Mouse (Mus musculus): ENCODE results near the gene Nploc4. TPM values are rescaled to one million over a fixed set of nuclear protein-coding genes. Genes with fewer than 3 reads are reported as not detected.
"Not testable (repeated sequence)": the region's sequence is repeated elsewhere in the genome, so short reads cannot be mapped to it uniquely, and the experiment has no call there.

The Nploc4 gene
- polyA plus RNA-seq, 1 experiment from 2014 or later = 45.3 TPM

- no peaks in the 10 kb centered on the region for H3K9me3 ChIP-seq
- H3K4me3 ChIP-seq = peak within 1 kb of the TSS; percentile 99
- DNase-seq (ENCODE audit: low spot score) = peak; percentile 91
- WGBS = 3% methylated on average over 103 of the region's 103 CpGs
- H3K27ac ChIP-seq (replicated peaks) = peak within 1 kb of the TSS; percentile 100
- H3K4me1 ChIP-seq = peaks cover 47% of the 10 kb centered on the region
- H3K36me3 ChIP-seq (replicated peaks) = peaks cover 33% of the 10 kb centered on the region
- H3K27me3 ChIP-seq (replicated peaks; ENCODE audit: low read depth, poor library complexity, severe bottlenecking) = 0 out of 2 replicates have a peak, but pooled peaks cover 5% of the 10 kb centered on the region
These were observed 89.5 kb downstream of the Nploc4 start, which contains the start of gene Actg1 for GRCm38 (mm10) chr11:120347791-120348683. TSS of gene Actg1 (minus strand) at chr11:120348542.

GRCm38 (mm10) chr11:120347301-120347700, 90.2 kb downstream of the Nploc4 start:
- Histone ChIP-seq H3K9me3 (no peaks in the 10 kb centered on the region), H3K36me3 (replicated peaks) (peaks cover 33% of the 10 kb centered on the region), H3K4me3 (peak overlapping the region; percentile 99), H3K27ac (replicated peaks) (peak overlapping the region; percentile 100), H3K27me3 (replicated peaks; ENCODE audit: low read depth, poor library complexity, severe bottlenecking) (no peaks in the 10 kb centered on the region), H3K4me1 (peaks cover 41% of the 10 kb centered on the region)
- peak; percentile 33 for DNase-seq (ENCODE audit: low spot score)
- WGBS = 12% methylated on average over 10 of the region's 10 CpGs

GRCm38 (mm10) chr11:120346383-120347034, 91.0 kb downstream of the Nploc4 start:
- DNase-seq (ENCODE audit: low spot score) = peak; percentile 12
- peaks cover 40% of the 10 kb centered on the region for H3K4me1 ChIP-seq
- H3K27ac ChIP-seq (replicated peaks); H3K9me3 ChIP-seq; H3K27me3 ChIP-seq (replicated peaks; ENCODE audit: low read depth, poor library complexity, severe bottlenecking): not testable (repeated sequence)
- WGBS = 74% methylated on average over 11 of the region's 13 CpGs
- peaks cover 29% of the 10 kb centered on the region for H3K36me3 ChIP-seq (replicated peaks)
- peak overlapping the region; percentile 59 for H3K4me3 ChIP-seq

GRCm38 (mm10) chr11:120345067-120345681, 92.3 kb downstream of the Nploc4 start:
- peak overlapping the region; percentile 45; the same call in 1 of the 2 replicates for H3K4me3 ChIP-seq
- peak; percentile 56 for DNase-seq (ENCODE audit: low spot score)
- H3K27ac ChIP-seq (replicated peaks) = peak overlapping the region; percentile 44; the same call in 1 of the 2 replicates
- no peaks in the 10 kb centered on the region for H3K9me3 ChIP-seq
- H3K36me3 ChIP-seq (replicated peaks) = peaks cover 26% of the 10 kb centered on the region
- 39% methylated on average over 1 of the region's 1 CpGs for WGBS
- no peaks in the 10 kb centered on the region for H3K27me3 ChIP-seq (replicated peaks; ENCODE audit: low read depth, poor library complexity, severe bottlenecking)
- H3K4me1 ChIP-seq = peaks cover 27% of the 10 kb centered on the region

- Histone ChIP-seq H3K27me3 (replicated peaks; ENCODE audit: low read depth, poor library complexity, severe bottlenecking) (no peaks in the 10 kb centered on the region), H3K9me3 (no peaks in the 10 kb centered on the region), H3K36me3 (replicated peaks) (peaks cover 26% of the 10 kb centered on the region), H3K4me3 (0 out of 2 replicates have a peak overlapping the region, but pooled peaks have one; percentile 6), H3K27ac (replicated peaks) (no peak overlapping the region), H3K4me1 (peaks cover 19% of the 10 kb centered on the region)
- 63% methylated on average over 5 of the region's 5 CpGs for WGBS
- DNase-seq (ENCODE audit: low spot score) = peak; percentile 35
These were observed 93.1 kb downstream of the Nploc4 start for GRCm38 (mm10) chr11:120344310-120344920.

GRCm38 (mm10) chr11:120343519-120344309, 93.8 kb downstream of the Nploc4 start:
- Histone ChIP-seq H3K4me1 (peaks cover 12% of the 10 kb centered on the region), H3K27ac (replicated peaks) (no peak overlapping the region), H3K4me3 (peak overlapping the region; percentile 6; the same call in 1 of the 2 replicates), H3K9me3 (no peaks in the 10 kb centered on the region), H3K36me3 (replicated peaks) (peaks cover 26% of the 10 kb centered on the region), H3K27me3 (replicated peaks; ENCODE audit: low read depth, poor library complexity, severe bottlenecking) (no peaks in the 10 kb centered on the region)
- 81% methylated on average over 5 of the region's 5 CpGs for WGBS
- DNase-seq (ENCODE audit: low spot score) = peak; percentile 57

GRCm38 (mm10) chr11:120342656-120343160, 94.8 kb downstream of the Nploc4 start:
- DNase-seq (ENCODE audit: low spot score) = peak; percentile 13
- Histone ChIP-seq H3K4me1 (peaks cover 10% of the 10 kb centered on the region), H3K9me3 (no peaks in the 10 kb centered on the region), H3K4me3 (no peak overlapping the region), H3K27me3 (replicated peaks; ENCODE audit: low read depth, poor library complexity, severe bottlenecking) (no peaks in the 10 kb centered on the region), H3K27ac (replicated peaks) (no peak overlapping the region), H3K36me3 (replicated peaks) (peaks cover 25% of the 10 kb centered on the region)
- WGBS = 89% methylated on average over 5 of the region's 5 CpGs

GRCm38 (mm10) chr11:120341661-120342060, 95.8 kb downstream of the Nploc4 start:
- peaks cover 9% of the 10 kb centered on the region for H3K4me1 ChIP-seq
- 93% methylated on average over 4 of the region's 4 CpGs for WGBS
- peak; percentile 8 for DNase-seq (ENCODE audit: low spot score)

GRCm38 (mm10) chr11:120339978-120340513, 97.5 kb downstream of the Nploc4 start:
- peaks cover 7% of the 10 kb centered on the region for H3K36me3 ChIP-seq (replicated peaks)
- 91% methylated on average over 10 of the region's 10 CpGs for WGBS
- peak; percentile 7 for DNase-seq (ENCODE audit: low spot score)
- H3K27ac ChIP-seq (replicated peaks) = no peak overlapping the region
- H3K27me3 ChIP-seq (replicated peaks; ENCODE audit: low read depth, poor library complexity, severe bottlenecking) = no peaks in the 10 kb centered on the region
- no peaks in the 10 kb centered on the region for H3K4me1 ChIP-seq
- H3K9me3 ChIP-seq = no peaks in the 10 kb centered on the region
- H3K4me3 ChIP-seq = no peak overlapping the region; the same call in 1 of the 2 replicates

More at GRCm38 (mm10) chr11:120341661-120342060, 95.8 kb downstream of the Nploc4 start:
- Histone ChIP-seq H3K36me3 (replicated peaks) (peaks cover 17% of the 10 kb centered on the region), H3K4me3 (no peak overlapping the region), H3K27me3 (replicated peaks; ENCODE audit: low read depth, poor library complexity, severe bottlenecking) (no peaks in the 10 kb centered on the region), H3K27ac (replicated peaks) (no peak overlapping the region), H3K9me3 (no peaks in the 10 kb centered on the region)

GRCm38 (mm10) chr11:120338786-120339185, 98.7 kb downstream of the Nploc4 start:
- Histone ChIP-seq H3K4me3 (no peak overlapping the region), H3K36me3 (replicated peaks) (no peaks in the 10 kb centered on the region), H3K27ac (replicated peaks) (no peak overlapping the region), H3K27me3 (replicated peaks; ENCODE audit: low read depth, poor library complexity, severe bottlenecking) (no peaks in the 10 kb centered on the region), H3K9me3 (peaks cover 6% of the 10 kb centered on the region; the same call in 1 of the 2 replicates), H3K4me1 (no peaks in the 10 kb centered on the region)
- peak; percentile 3 for DNase-seq (ENCODE audit: low spot score)
- 79% methylated on average over 3 of the region's 3 CpGs for WGBS

- Histone ChIP-seq H3K27ac (replicated peaks) (no peak overlapping the region), H3K27me3 (replicated peaks; ENCODE audit: low read depth, poor library complexity, severe bottlenecking) (no peaks in the 10 kb centered on the region), H3K4me1 (no peaks in the 10 kb centered on the region), H3K9me3 (peaks cover 7% of the 10 kb centered on the region; the same call in 1 of the 2 replicates), H3K36me3 (replicated peaks) (no peaks in the 10 kb centered on the region), H3K4me3 (no peak overlapping the region)
- WGBS = 37% methylated on average over 2 of the region's 2 CpGs
- peak; percentile 8 for DNase-seq (ENCODE audit: low spot score)
These were observed 100.1 kb downstream of the Nploc4 start for GRCm38 (mm10) chr11:120337447-120337846.

All from embryonic facial prominence, embryonic 10.5 days (tissue).